Mouse (Mus musculus) liver, embryonic 16.5 days (tissue): ENCODE data around the gene Enho. TPM values are rescaled to one million over a fixed set of nuclear protein-coding genes. Genes with fewer than 3 reads are reported as not detected.

Experiments used
- ATAC-seq: fragments of 200-750 bp; cut with Nextera tagmentation; 2 replicates; pipeline ENCODE4 v1.8.0; 2017; ENCODE audit warnings: low read depth, mild to moderate bottlenecking, moderate number of reproducible peaks, moderate library complexity
- H3K27ac ChIP-seq: fragments of 300-500 bp; sonication (generic); 2 replicates; pipeline ENCODE4 v1.5.1; 2014; ENCODE audit warnings: mild to moderate bottlenecking, low read length
- H3K27me3 ChIP-seq: fragments of 300-500 bp; sonication (generic); 2 replicates; pipeline ENCODE4 v1.6.1; 2014; ENCODE audit warnings: low read depth, low read length, mixed read lengths; ENCODE audit not compliant: control insufficient read depth, insufficient read depth
- H3K36me3 ChIP-seq: fragments of 300-500 bp; sonication (generic); 2 replicates; pipeline ENCODE4 v1.6.1; 2014; ENCODE audit warnings: mild to moderate bottlenecking; ENCODE audit not compliant: control insufficient read depth, insufficient read depth
- H3K4me1 ChIP-seq: fragments of 300-500 bp; sonication (generic); 2 replicates; pipeline ENCODE4 v1.6.1; 2014; ENCODE audit warnings: low read depth, low read length, mixed read lengths; ENCODE audit not compliant: control insufficient read depth
- H3K4me2 ChIP-seq: fragments of 300-500 bp; sonication (generic); 2 replicates; pipeline ENCODE4 v1.6.1; 2014; ENCODE audit warnings: low read depth, low read length, mixed read lengths
- H3K4me3 ChIP-seq: fragments of 300-500 bp; sonication (generic); 2 replicates; pipeline ENCODE4 v1.5.1; 2014; ENCODE audit warnings: low read depth, mild to moderate bottlenecking, low read length
- H3K9ac ChIP-seq: fragments of 300-500 bp; sonication (generic); 2 replicates; pipeline ENCODE4 v1.6.1; 2014; ENCODE audit warnings: low read depth, low read length
- H3K9me3 ChIP-seq: fragments of 300-500 bp; sonication (generic); replicated peaks from 2 replicates; pipeline ENCODE4 v1.6.1; 2016; ENCODE audit warnings: low read length; ENCODE audit not compliant: control insufficient read depth
- WGBS: fragments of 180-500 bp; shearing (Covaris S2); extraction: QIAGEN DNeasy Blood & Tissue Kit; methylation state at CpG from one replicate; pipeline ENCODE4 v1.1.7; 2014; ENCODE audit not compliant: insufficient replicate concordance; 5-methylcytosine and 5-hydroxymethylcytosine counted together
- polyA plus RNA-seq: library from polyadenylated mRNA; unstranded; fragments of >200 nt; fragmentation: Nextera tagmentation; extraction: Ambion mirVana; gene quantifications from 2 replicates; pipeline ENCODE4 v1.2.1, GENCODE M21; 2015

Enho gene
- polyA plus RNA-seq, 1 experiment from 2014 or later, result 4.5 TPM

DNA sequence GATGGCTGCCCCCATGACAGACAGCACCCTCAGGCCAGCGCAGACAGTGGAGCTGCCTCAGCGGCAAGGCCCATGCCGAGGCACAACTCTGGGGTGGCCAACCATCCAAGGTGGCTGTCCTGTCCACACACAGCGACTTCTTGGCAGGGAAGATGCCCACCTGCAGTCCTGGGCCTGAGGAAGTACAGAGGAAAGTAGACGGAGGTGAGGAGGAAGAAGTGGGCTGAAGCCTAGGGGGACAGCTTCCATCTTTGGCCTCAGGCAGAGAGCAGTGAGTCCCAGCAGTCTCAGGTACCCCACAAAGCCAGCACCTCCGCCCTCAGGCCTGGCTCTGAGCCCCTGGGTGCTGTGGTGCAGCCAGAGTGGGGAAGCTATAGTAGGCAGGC is 1.3 kb downstream of the Enho start:
- no peaks in the 10 kb centered on the region for H3K36me3 ChIP-seq
- no peak overlapping the region for H3K27ac ChIP-seq
- H3K4me1 ChIP-seq, result peaks cover 9% of the 10 kb centered on the region
- H3K27me3 ChIP-seq, result peaks cover 15% of the 10 kb centered on the region
- no peak for ATAC-seq
- H3K4me2 ChIP-seq, result no peak overlapping the region
- no peak overlapping the region for H3K4me3 ChIP-seq
- H3K9me3 ChIP-seq, result no peaks in the 10 kb centered on the region
- no peak overlapping the region for H3K9ac ChIP-seq
- 75% methylated on average over 6 of the region's 6 CpGs for WGBS

DNA sequence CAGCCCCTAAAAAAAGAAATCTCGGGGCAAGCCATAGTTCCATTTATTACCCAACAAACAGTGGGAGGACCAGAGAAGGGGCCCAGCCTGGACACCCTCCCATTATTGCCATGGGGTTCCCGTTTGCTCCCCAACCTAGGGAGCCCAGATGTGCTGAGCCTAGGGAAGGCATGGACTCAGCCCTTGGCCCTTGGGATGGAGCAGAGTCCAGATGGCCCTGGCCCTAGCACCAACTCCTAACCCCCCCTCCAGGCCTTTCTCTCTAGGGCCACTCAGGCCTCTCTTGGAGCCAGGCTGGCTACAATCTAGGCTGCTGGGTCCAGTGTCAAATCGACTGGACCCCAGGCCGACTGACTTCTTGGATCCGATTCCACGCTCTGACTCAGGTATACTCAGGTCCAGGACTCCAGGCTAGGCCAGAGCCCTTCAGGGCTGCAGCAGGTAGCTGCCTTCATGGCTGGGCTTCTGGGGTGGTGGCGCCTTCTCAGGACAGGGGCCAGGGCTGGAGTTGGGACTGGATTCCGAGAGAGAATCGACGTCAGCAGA is 1.9 kb downstream of the Enho start:
- H3K9ac ChIP-seq, result no peak overlapping the region
- H3K27ac ChIP-seq, result no peak overlapping the region
- 74% methylated on average over 10 of the region's 10 CpGs for WGBS
- H3K27me3 ChIP-seq, result peaks cover 15% of the 10 kb centered on the region
- H3K4me2 ChIP-seq, result no peak overlapping the region
- peaks cover 9% of the 10 kb centered on the region for H3K4me1 ChIP-seq
- ATAC-seq, result no peak
- no peaks in the 10 kb centered on the region for H3K9me3 ChIP-seq
- no peaks in the 10 kb centered on the region for H3K36me3 ChIP-seq
- no peak overlapping the region for H3K4me3 ChIP-seq

DNA sequence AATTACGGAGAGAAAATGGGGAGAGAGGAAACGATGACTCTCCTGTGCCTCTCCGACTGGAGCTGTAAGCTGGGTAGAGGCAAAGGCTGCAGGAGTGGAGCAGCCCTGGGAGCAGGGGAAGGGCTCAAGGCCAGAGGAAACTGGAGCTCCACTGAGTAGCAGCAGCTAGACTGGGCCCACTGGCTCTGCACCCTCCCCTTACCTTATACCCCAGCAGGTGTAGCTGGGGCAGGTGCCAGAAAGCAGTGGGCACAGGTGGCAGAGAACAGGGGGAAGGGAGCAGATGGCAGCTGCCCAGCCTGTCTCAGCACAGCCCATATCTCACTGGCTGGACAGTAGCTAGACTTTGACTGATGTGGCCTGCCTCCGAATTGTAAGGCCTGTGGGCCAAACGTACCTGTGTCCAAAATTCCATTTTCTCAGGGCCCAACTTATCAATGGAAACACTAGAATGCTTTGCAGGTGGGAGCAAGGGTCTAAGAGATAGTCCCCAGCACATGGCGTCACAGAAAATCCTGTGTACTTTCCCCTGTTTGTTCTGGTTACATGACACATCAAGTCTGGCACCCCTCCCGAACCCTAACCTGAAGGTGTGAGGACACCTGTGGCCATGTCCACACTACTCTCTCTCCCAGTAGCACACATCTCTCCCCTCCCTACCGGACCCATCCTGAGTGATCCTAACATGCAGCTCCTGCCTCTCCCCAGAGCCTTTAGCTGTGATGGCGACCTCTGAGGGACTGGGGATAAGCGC is 3.1 kb downstream of the Enho start:
- Histone ChIP-seq H3K4me1 (peaks cover 9% of the 10 kb centered on the region), H3K9me3 (no peaks in the 10 kb centered on the region), H3K36me3 (no peaks in the 10 kb centered on the region), H3K4me2 (no peak overlapping the region), H3K4me3 (no peak overlapping the region), H3K9ac (no peak overlapping the region), H3K27ac (no peak overlapping the region), H3K27me3 (peaks cover 15% of the 10 kb centered on the region)
- WGBS, result 55% methylated on average over 10 of the region's 10 CpGs
- ATAC-seq, result no peak

DNA sequence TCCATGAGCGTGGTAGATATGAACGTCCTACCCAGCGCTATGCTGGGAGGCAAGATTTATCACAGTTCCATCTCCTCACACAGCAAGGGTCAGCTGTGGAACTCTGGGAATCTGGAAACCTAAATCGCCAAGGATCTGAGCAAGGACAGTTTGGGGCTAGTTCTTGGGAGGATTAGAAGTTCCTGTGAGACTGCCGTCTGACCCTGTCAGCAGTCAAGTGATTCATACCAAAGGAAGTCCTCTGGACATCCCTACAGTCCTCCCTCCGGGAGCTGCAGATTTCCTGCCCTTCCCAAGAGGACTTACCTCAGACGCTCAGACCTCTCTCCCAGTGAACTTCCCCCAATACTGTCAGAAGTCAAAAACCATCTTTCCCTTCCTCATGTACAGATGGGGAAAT is 3.8 kb downstream of the Enho start:
- Histone ChIP-seq H3K4me1 (peaks cover 9% of the 10 kb centered on the region), H3K4me3 (no peak overlapping the region), H3K36me3 (no peaks in the 10 kb centered on the region), H3K9me3 (no peaks in the 10 kb centered on the region), H3K4me2 (no peak overlapping the region), H3K9ac (no peak overlapping the region), H3K27me3 (peaks cover 15% of the 10 kb centered on the region), H3K27ac (no peak overlapping the region)
- WGBS, result 42% methylated on average over 7 of the region's 7 CpGs
- ATAC-seq, result no peak

DNA sequence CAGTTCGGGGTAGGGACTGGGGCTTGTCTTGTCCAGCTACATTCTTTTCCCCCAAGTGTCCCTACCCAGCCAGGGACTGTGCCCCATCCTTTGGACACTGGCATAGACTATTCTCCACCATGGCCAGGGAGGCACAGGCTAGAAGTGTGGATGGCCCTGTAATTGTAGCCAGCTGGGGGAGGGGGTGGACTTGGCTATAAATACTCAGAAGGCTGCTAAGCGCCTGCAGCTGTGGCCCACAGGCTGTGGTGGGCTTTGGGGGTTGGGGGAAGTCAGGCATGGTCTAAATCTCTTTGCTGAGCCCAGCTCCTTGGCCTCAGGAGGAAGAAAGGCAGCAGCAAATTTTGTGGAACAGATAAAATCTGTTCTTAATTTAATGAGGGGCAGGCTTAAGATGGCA is 4.2 kb downstream of the Enho start:
- no peaks in the 10 kb centered on the region for H3K9me3 ChIP-seq
- 41% methylated on average over 2 of the region's 2 CpGs for WGBS
- H3K27me3 ChIP-seq, result peaks cover 15% of the 10 kb centered on the region
- no peak overlapping the region for H3K9ac ChIP-seq
- no peaks in the 10 kb centered on the region for H3K36me3 ChIP-seq
- no peak overlapping the region for H3K4me3 ChIP-seq
- no peak overlapping the region for H3K27ac ChIP-seq
- H3K4me1 ChIP-seq, result peaks cover 11% of the 10 kb centered on the region
- H3K4me2 ChIP-seq, result no peak overlapping the region
- no peak for ATAC-seq

DNA sequence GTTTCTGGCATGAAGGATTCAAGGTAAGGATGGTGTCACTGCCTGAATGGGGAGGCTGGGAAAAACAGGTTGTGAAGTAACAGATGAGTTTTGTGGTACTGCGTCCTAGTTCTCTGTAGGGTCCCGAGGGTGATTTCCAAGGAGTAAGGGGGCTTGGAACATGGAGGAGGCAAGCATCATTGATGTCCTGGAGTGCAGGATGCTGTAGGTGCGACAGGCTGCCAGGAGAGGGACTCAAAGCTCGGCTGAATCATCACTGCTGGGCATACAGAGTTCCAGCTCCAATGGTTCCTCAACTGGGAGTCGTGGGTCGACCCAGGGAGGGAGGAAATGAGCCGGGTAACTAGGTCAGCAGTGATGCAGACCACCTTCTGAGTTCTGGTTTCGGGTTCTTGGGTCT is 4.9 kb downstream of the Enho start:
- no peak for ATAC-seq
- WGBS, result 49% methylated on average over 8 of the region's 8 CpGs
- Histone ChIP-seq H3K36me3 (no peaks in the 10 kb centered on the region), H3K4me2 (no peak overlapping the region), H3K4me1 (peaks cover 7% of the 10 kb centered on the region), H3K9ac (no peak overlapping the region), H3K27me3 (peaks cover 15% of the 10 kb centered on the region), H3K9me3 (no peaks in the 10 kb centered on the region), H3K4me3 (no peak overlapping the region), H3K27ac (no peak overlapping the region)

DNA sequence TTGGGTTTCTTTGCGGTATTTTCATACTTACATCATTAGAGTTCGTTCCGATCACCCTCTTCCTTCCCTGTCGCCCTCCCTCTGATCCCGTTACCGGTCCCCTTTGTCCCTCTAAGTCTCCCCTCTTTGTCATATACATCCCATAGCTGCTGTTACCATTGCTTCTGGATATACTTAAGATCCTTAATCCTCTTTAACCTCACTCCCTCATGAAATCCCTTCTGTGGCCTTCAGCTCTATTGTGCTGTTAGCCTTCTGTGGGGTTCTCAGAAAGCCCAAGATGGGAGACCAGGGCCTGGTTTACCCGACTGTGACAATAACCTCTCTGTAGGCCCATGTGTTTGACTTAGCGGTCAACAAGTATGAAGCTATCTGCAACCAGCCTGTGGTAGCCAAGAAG is 5.5 kb downstream of the Enho start:
- H3K4me1 ChIP-seq, result peaks cover 7% of the 10 kb centered on the region; the same call in 1 of the 2 replicates
- H3K36me3 ChIP-seq, result no peaks in the 10 kb centered on the region
- WGBS, result 79% methylated on average over 8 of the region's 8 CpGs
- H3K9ac ChIP-seq, result no peak overlapping the region
- no peak overlapping the region for H3K27ac ChIP-seq
- H3K27me3 ChIP-seq, result peaks cover 15% of the 10 kb centered on the region
- no peaks in the 10 kb centered on the region for H3K9me3 ChIP-seq
- no peak overlapping the region for H3K4me2 ChIP-seq
- ATAC-seq, result no peak
- no peak overlapping the region for H3K4me3 ChIP-seq

DNA sequence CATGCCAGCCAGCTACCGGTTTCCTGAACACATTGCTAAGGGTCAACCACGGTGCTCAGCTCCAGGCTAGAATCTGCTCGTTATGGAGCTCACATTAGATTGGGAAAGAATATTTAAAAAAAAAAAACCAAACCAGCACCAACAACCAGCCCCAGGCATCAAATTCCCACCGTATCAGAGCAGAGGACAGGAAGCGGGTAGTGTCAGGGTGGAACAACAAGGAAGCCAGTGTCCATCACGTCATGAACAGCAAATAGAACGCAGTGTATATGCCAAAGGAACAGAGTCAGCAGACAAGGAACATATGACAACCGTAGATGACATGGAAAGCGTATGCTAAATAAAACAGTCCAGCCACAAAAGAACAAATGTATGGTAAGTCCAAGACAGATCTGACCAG is 7.1 kb downstream of the Enho start:
- no peaks in the 10 kb centered on the region for H3K36me3 ChIP-seq
- no peak overlapping the region for H3K4me3 ChIP-seq
- WGBS, result 57% methylated on average over 9 of the region's 9 CpGs
- no peaks in the 10 kb centered on the region for H3K27me3 ChIP-seq
- ATAC-seq, result no peak
- H3K9ac ChIP-seq, result no peak overlapping the region
- H3K4me2 ChIP-seq, result no peak overlapping the region
- no peaks in the 10 kb centered on the region for H3K9me3 ChIP-seq
- peaks cover 8% of the 10 kb centered on the region; the same call in 1 of the 2 replicates for H3K4me1 ChIP-seq
- no peak overlapping the region for H3K27ac ChIP-seq

DNA sequence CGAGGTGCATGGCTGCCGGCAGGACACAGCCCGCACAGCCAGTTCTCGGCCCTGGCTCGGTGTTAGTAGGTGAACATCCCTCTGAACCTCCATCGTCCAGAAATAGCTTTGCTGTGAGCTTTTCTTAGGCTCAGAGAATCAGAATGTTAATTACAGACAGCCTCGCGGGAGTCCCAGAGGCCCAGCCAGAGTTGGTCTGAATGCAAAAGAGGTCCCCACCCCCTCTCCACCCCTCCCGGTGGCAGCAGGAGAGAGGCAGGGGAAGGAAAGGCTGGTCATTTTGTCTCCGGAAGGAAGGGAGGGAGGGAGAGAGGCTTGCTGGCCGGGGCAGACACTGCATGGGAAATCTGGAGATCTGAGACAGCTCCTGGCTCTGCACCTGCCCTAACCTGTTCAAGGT is 8.7 kb downstream of the Enho start:
- Histone ChIP-seq H3K9ac (no peak overlapping the region), H3K4me3 (no peak overlapping the region), H3K36me3 (no peaks in the 10 kb centered on the region), H3K27ac (no peak overlapping the region), H3K9me3 (no peaks in the 10 kb centered on the region), H3K4me1 (peaks cover 5% of the 10 kb centered on the region; the same call in 1 of the 2 replicates), H3K27me3 (no peaks in the 10 kb centered on the region), H3K4me2 (0 out of 2 replicates have a peak overlapping the region, but pooled peaks have one; percentile 7)
- no peak for ATAC-seq
- WGBS, result 5% methylated on average over 11 of the region's 11 CpGs
